Mouse (Mus musculus): ENCODE measurements around the gene Clspn. TPM values are rescaled to one million over a fixed set of nuclear protein-coding genes. Genes with fewer than 3 reads are reported as not detected.

Gene Clspn
- total RNA-seq, 2 experiments from 2014 or later: 0.79 to 1.1 TPM

GRCm38 (mm10) chr4:126619691-126620330, 63.1 kb downstream of the Clspn start:
- DNase-seq (ENCODE audit: low spot score in 2 of 2): no peak
- intact Hi-C loops (cut with DNase I): no loop called here

- DNase-seq (ENCODE audit: low spot score in 2 of 2): no peak
- intact Hi-C loops (cut with DNase I): no loop called here
These were observed 63.7 kb downstream of the Clspn start for GRCm38 (mm10) chr4:126620349-126620874.

- intact Hi-C loops (cut with DNase I): no loop called here
- no peak for DNase-seq (ENCODE audit: low spot score in 2 of 2)
These were observed 70.4 kb downstream of the Clspn start for GRCm38 (mm10) chr4:126627021-126627681.

- intact Hi-C loops (cut with DNase I): loop anchor here (5.0 kb wide), 1 partner anchor 50 kb away; no protein-coding TSS in a partner anchor
- DNase-seq (ENCODE audit: low spot score in 2 of 2): no peak
These were observed 75.2 kb downstream of the Clspn start for GRCm38 (mm10) chr4:126631922-126632321.

- DNase-seq (ENCODE audit: low spot score in 2 of 2): no peak
- intact Hi-C loops (cut with DNase I): loop anchor here (5.0 kb wide), 1 partner anchor 50 kb away; no protein-coding TSS in a partner anchor
These were observed 75.9 kb downstream of the Clspn start for GRCm38 (mm10) chr4:126632668-126633067.

GRCm38 (mm10) chr4:126636330-126636729, 79.6 kb downstream of the Clspn start:
- DNase-seq (ENCODE audit: low spot score in 2 of 2): no peak
- intact Hi-C loops (cut with DNase I): no loop called here

GRCm38 (mm10) chr4:126637446-126637845, 80.7 kb downstream of the Clspn start:
- no peak for DNase-seq (ENCODE audit: low spot score in 2 of 2)
- intact Hi-C loops (cut with DNase I): no loop called here

GRCm38 (mm10) chr4:126639339-126639738, 82.6 kb downstream of the Clspn start:
- no peak for DNase-seq (ENCODE audit: low spot score in 2 of 2)
- intact Hi-C loops (cut with DNase I): no loop called here

GRCm38 (mm10) chr4:126641901-126642300, 85.2 kb downstream of the Clspn start:
- intact Hi-C loops (cut with DNase I): no loop called here
- DNase-seq (ENCODE audit: low spot score in 2 of 2): peak; percentile 61 to 70

Small RNAs within 50 kb of the gene (microRNA-seq; reads per million reads assigned to microRNA genes)
- not detected for gene Mir7119

Other genes starting within 250 kb of the Clspn start
- 10 to 100 TPM; 25.2 to 28.0 TPM for gene Adprhl2, start 235.2 kb upstream of the Clspn start, total RNA-seq (2021)
- 1 to 10 TPM; 1.1 to 2.2 TPM for gene Tekt2, start 231.2 kb upstream of the Clspn start, total RNA-seq (2021)
- 10 to 100 TPM; 23.7 to 43.1 TPM for gene Ago3, start 127.4 kb upstream of the Clspn start, total RNA-seq (2021)
- gene Ago1, start 88.4 kb upstream of the Clspn start, total RNA-seq (2021): 10 to 100 TPM; 44.3 to 49.1 TPM
- 1 to 10 TPM; 5.1 to 7.5 TPM for gene Ago4, start 23.5 kb upstream of the Clspn start, total RNA-seq (2021)
- 10 to 100 TPM; 71.5 to 80.3 TPM for gene 5730409E04Rik, start 52.9 kb downstream of the Clspn start, total RNA-seq (2021)
- gene Psmb2, start 120.7 kb downstream of the Clspn start, total RNA-seq (2021): 100 to 1,000 TPM in 1 of 2 experiments, 10 to 100 TPM in 1; 95.5 to 100 TPM
- not detected for gene Tfap2e, start 179.3 kb downstream of the Clspn start, total RNA-seq (2021)
- 100 to 1,000 TPM; 924 to 951 TPM for gene Ncdn, start 196.5 kb downstream of the Clspn start, total RNA-seq (2021)
- 10 to 100 TPM; 53.7 to 56.7 TPM for gene AU040320, start 196.6 kb downstream of the Clspn start, total RNA-seq (2021)

All from left cerebral cortex, postnatal 36 days (tissue).